Mouse (Mus musculus): ENCODE measurements around the gene Tmem132c. TPM values are rescaled to one million over a fixed set of nuclear protein-coding genes. Genes with fewer than 3 reads are reported as not detected.

The Tmem132c gene
- polyA plus RNA-seq, 1 experiment: 0.04 TPM

DNA sequence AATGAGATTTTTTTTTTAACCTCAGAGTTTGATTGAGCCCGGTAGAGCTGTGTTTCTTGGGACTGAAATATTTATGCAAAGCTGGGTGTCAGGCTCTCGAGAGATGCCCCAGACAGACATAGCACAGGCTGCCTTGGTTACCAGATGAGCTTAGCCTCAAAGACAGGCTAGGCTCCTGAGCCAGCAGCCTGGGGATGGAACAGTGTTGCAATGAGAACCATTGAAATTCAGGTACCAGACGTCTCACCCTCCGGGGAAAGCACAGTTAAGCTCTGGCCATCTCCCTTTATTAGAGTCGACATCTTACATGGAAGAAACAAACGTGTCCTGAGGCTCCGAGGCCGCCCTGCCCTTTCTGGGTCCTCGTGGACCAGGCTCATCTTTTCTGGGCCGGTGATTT is 200.4 kb downstream of the Tmem132c start:
- TF ChIP-seq POLR2A (IDR thresholded peaks at IDR 0.05; ENCODE audit: low read depth, low read length) (no peak), CTCF (IDR thresholded peaks at IDR 0.05; ENCODE audit: extremely low read depth, insufficient read length, insufficient replicate concordance, low read depth, low read length) (no peak)
- Histone ChIP-seq H3K4me3 (ENCODE audit: low read depth, low read length) (no peak overlapping the region), H3K36me3 (ENCODE audit: control insufficient read depth, insufficient read depth, low read length) (no peaks in the 10 kb centered on the region), H3K27ac (ENCODE audit: insufficient read depth, low read depth, low read length) (no peak overlapping the region), H3K27me3 (ENCODE audit: control insufficient read depth, insufficient read depth, low read length) (no peaks in the 10 kb centered on the region), H3K4me1 (ENCODE audit: control insufficient read depth, insufficient read depth, insufficient read length, low read length) (no peaks in the 10 kb centered on the region)
- WGBS: 67% methylated on average over 10 of the region's 10 CpGs

DNA sequence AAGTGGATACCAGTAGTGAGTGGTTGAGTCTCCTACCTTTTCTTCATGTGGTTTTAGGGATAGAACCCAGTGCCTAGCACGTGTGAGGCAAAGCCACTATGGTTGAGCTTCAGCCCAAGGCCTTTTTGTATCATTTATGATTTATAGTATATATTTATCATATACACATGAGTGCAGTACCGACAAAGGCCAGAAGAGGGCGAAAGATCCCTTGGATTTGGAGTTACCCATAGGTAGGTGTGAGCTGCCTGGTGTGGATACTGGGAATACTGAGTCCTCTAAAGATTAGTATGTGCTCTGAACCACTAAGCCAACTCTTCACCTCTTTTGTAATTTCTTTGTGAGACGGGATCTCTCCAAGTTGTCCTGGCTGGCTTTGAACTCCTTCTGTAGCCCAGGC is 212.0 kb downstream of the Tmem132c start:
- no peaks in the 10 kb centered on the region for H3K36me3 ChIP-seq (ENCODE audit: control insufficient read depth, insufficient read depth, low read length)
- no peak overlapping the region for H3K4me3 ChIP-seq (ENCODE audit: low read depth, low read length)
- no peaks in the 10 kb centered on the region for H3K27me3 ChIP-seq (ENCODE audit: control insufficient read depth, insufficient read depth, low read length)
- WGBS: 31% methylated on average over 4 of the region's 4 CpGs
- no peak for TF ChIP-seq POLR2A (IDR thresholded peaks at IDR 0.05; ENCODE audit: low read depth, low read length)
- TF ChIP-seq CTCF (IDR thresholded peaks at IDR 0.05; ENCODE audit: extremely low read depth, insufficient read length, insufficient replicate concordance, low read depth, low read length): no peak
- no peak overlapping the region for H3K27ac ChIP-seq (ENCODE audit: insufficient read depth, low read depth, low read length)
- no peaks in the 10 kb centered on the region for H3K4me1 ChIP-seq (ENCODE audit: control insufficient read depth, insufficient read depth, insufficient read length, low read length)

DNA sequence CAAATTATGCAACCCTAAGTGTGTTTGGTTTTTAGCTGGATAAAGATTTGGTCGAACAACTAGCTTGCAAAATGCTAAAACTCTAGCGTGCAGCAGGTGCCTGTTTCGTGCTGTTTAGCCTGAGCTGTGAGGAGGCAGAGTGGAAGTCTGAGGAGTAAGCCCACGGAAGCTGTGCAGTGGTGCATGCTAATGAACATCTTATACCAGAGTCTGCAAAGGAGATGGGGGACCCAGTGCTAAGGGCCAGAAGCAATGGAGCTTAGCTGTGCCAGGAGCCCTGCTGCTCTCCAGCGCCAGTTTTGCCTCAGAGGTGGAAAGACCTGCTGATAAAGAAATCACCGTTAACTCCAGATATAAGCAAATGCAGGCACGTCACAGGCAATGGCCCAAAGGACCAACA is 212.5 kb downstream of the Tmem132c start:
- H3K27ac ChIP-seq (ENCODE audit: insufficient read depth, low read depth, low read length): no peak overlapping the region
- 65% methylated on average over 7 of the region's 7 CpGs for WGBS
- TF ChIP-seq POLR2A (IDR thresholded peaks at IDR 0.05; ENCODE audit: low read depth, low read length) (no peak), CTCF (IDR thresholded peaks at IDR 0.05; ENCODE audit: extremely low read depth, insufficient read length, insufficient replicate concordance, low read depth, low read length) (no peak)
- no peaks in the 10 kb centered on the region for H3K36me3 ChIP-seq (ENCODE audit: control insufficient read depth, insufficient read depth, low read length)
- no peaks in the 10 kb centered on the region for H3K4me1 ChIP-seq (ENCODE audit: control insufficient read depth, insufficient read depth, insufficient read length, low read length)
- no peaks in the 10 kb centered on the region for H3K27me3 ChIP-seq (ENCODE audit: control insufficient read depth, insufficient read depth, low read length)
- H3K4me3 ChIP-seq (ENCODE audit: low read depth, low read length): no peak overlapping the region

DNA sequence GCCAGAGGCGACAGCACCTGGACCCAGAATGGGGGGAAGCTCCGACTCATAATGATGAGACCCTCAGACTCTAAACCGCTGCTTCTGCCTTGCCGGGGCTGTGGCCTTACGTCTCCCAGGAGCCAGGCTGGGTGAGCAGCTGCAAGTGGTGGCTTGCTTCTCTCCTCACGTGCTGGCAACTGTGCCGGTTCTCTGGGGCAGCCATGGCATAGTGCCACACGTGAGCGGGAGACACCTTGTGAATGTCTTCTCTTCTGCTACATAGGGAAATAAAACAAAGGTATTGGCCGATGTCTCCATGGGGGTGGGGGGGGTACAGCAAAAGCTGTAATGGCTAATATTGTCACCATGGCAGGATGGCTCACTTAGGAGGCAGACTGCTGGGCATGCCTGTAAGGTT is 214.5 kb downstream of the Tmem132c start:
- Histone ChIP-seq H3K27me3 (ENCODE audit: control insufficient read depth, insufficient read depth, low read length) (no peaks in the 10 kb centered on the region), H3K36me3 (ENCODE audit: control insufficient read depth, insufficient read depth, low read length) (no peaks in the 10 kb centered on the region), H3K27ac (ENCODE audit: insufficient read depth, low read depth, low read length) (no peak overlapping the region), H3K4me3 (ENCODE audit: low read depth, low read length) (no peak overlapping the region), H3K4me1 (ENCODE audit: control insufficient read depth, insufficient read depth, insufficient read length, low read length) (no peaks in the 10 kb centered on the region)
- WGBS: 82% methylated on average over 10 of the region's 10 CpGs
- no peak for TF ChIP-seq POLR2A (IDR thresholded peaks at IDR 0.05; ENCODE audit: low read depth, low read length)
- no peak for TF ChIP-seq CTCF (IDR thresholded peaks at IDR 0.05; ENCODE audit: extremely low read depth, insufficient read length, insufficient replicate concordance, low read depth, low read length)

DNA sequence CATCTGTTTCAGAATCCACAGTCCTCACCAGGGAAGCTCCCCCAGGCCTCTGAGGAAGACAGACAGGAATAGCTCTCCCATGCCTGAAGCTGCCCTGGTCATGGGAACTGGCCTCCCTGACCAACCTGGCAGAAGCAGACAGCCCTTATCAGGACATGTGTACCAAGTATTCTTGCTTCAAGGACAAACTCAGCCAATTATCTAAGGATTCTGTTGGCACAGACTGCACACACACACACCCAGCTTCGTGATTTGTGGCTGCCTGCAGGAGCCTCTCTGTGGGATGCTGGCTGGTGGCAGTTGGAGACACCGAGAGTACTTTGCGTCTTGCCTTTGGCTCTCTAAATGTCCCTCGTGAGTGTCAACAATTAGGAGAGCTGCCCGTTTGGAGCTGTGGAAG is 226.5 kb downstream of the Tmem132c start:
- Histone ChIP-seq H3K4me3 (ENCODE audit: low read depth, low read length) (no peak overlapping the region), H3K36me3 (ENCODE audit: control insufficient read depth, insufficient read depth, low read length) (no peaks in the 10 kb centered on the region), H3K27ac (ENCODE audit: insufficient read depth, low read depth, low read length) (no peak overlapping the region), H3K27me3 (ENCODE audit: control insufficient read depth, insufficient read depth, low read length) (no peaks in the 10 kb centered on the region), H3K4me1 (ENCODE audit: control insufficient read depth, insufficient read depth, insufficient read length, low read length) (no peaks in the 10 kb centered on the region)
- TF ChIP-seq CTCF (IDR thresholded peaks at IDR 0.05; ENCODE audit: extremely low read depth, insufficient read length, insufficient replicate concordance, low read depth, low read length) (no peak), POLR2A (IDR thresholded peaks at IDR 0.05; ENCODE audit: low read depth, low read length) (no peak)
- WGBS: 49% methylated on average over 5 of the region's 5 CpGs

DNA sequence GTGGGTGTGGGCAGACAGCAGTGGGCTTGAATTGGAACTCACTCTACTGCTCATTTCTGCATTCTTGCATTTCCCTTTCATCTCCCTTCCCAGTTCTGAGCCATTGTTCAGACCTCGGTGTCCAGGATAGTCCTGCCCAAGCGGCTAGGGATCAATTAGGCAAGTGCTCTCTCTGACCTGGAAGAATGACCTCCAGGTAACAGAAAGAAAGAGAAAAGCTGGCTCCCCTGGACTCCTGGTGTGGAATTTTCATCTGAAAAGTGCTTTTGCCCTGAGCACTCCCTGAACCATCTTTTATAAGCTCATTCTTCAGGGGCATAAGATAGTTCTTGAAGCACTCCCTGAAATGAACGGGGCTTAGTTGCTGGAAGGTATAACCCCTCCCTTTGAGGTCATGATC is 228.7 kb downstream of the Tmem132c start:
- TF ChIP-seq POLR2A (IDR thresholded peaks at IDR 0.05; ENCODE audit: low read depth, low read length): no peak

DNA sequence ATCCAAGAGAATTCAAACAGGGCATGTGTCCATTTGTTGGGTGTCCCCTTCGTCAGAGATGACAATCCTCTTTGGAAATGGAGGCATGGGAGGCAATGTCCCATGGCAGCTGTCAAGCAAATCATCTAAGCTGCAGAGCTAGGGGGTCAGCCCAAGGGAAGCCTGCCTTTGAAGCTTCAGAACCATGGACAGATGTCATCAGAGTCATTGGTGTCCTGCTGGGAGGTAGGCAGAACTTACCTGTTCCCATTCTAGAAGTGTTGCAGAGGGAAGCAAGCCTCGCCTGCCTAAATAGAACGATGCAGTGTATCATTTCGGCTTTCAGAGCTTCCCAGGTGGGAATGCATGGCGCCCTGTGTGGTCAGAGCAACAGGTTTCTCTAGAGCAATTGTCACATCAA is 230.3 kb downstream of the Tmem132c start:
- H3K27me3 ChIP-seq (ENCODE audit: control insufficient read depth, insufficient read depth, low read length): no peaks in the 10 kb centered on the region
- no peak overlapping the region for H3K27ac ChIP-seq (ENCODE audit: insufficient read depth, low read depth, low read length)
- TF ChIP-seq CTCF (IDR thresholded peaks at IDR 0.05; ENCODE audit: extremely low read depth, insufficient read length, insufficient replicate concordance, low read depth, low read length): no peak
- no peak for TF ChIP-seq POLR2A (IDR thresholded peaks at IDR 0.05; ENCODE audit: low read depth, low read length)
- no peaks in the 10 kb centered on the region for H3K4me1 ChIP-seq (ENCODE audit: control insufficient read depth, insufficient read depth, insufficient read length, low read length)
- H3K36me3 ChIP-seq (ENCODE audit: control insufficient read depth, insufficient read depth, low read length): no peaks in the 10 kb centered on the region
- H3K4me3 ChIP-seq (ENCODE audit: low read depth, low read length): no peak overlapping the region
- WGBS: 41% methylated on average over 5 of the region's 5 CpGs

More for the DNA sequence above, 228.7 kb downstream of the Tmem132c start:
- no peaks in the 10 kb centered on the region for H3K4me1 ChIP-seq (ENCODE audit: control insufficient read depth, insufficient read depth, insufficient read length, low read length)
- H3K27me3 ChIP-seq (ENCODE audit: control insufficient read depth, insufficient read depth, low read length): no peaks in the 10 kb centered on the region
- WGBS: 48% methylated on average over 3 of the region's 3 CpGs
- H3K4me3 ChIP-seq (ENCODE audit: low read depth, low read length): no peak overlapping the region
- no peaks in the 10 kb centered on the region for H3K36me3 ChIP-seq (ENCODE audit: control insufficient read depth, insufficient read depth, low read length)
- no peak overlapping the region for H3K27ac ChIP-seq (ENCODE audit: insufficient read depth, low read depth, low read length)

DNA sequence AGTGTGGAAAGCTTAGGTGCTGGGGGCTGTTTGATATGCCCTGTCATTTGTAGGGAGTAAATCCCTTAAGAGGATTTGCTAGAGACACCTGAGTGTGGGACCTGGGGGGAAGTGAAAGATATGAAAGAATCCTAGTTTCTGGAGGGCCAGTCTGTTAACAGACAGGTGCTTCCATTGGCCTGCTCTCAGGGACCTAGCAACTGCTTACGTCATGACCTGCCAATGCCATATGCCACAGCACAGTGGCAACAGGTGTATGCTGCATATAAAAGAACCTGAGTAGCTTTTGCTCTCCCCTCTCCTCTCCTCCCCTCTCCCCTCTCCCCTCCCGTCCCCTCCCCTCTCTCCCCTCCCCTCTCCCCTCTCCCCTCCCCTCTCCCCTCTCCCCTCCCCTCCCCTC is 232.1 kb downstream of the Tmem132c start:
- whole genome bisulfite sequencing: 30% methylated on average over 2 of the region's 2 CpGs

More for the DNA sequence above, 232.1 kb downstream of the Tmem132c start:
- TF ChIP-seq CTCF (IDR thresholded peaks at IDR 0.05; ENCODE audit: extremely low read depth, insufficient read length, insufficient replicate concordance, low read depth, low read length) (no peak), POLR2A (IDR thresholded peaks at IDR 0.05; ENCODE audit: low read depth, low read length) (no peak)
- no peak overlapping the region for H3K4me3 ChIP-seq (ENCODE audit: low read depth, low read length)
- H3K27me3 ChIP-seq (ENCODE audit: control insufficient read depth, insufficient read depth, low read length): no peaks in the 10 kb centered on the region
- H3K4me1 ChIP-seq (ENCODE audit: control insufficient read depth, insufficient read depth, insufficient read length, low read length): no peaks in the 10 kb centered on the region
- H3K27ac ChIP-seq (ENCODE audit: insufficient read depth, low read depth, low read length): no peak overlapping the region
- no peaks in the 10 kb centered on the region for H3K36me3 ChIP-seq (ENCODE audit: control insufficient read depth, insufficient read depth, low read length)

Data from small intestine, adult 2 months (tissue).